Mouse (Mus musculus) liver, adult 2 months (tissue): ENCODE results near the gene Pcf11.

ENCODE experiments used
- CTCF ChIP-seq: fragments of 200-500 bp; IDR thresholded peaks from 2 replicates; pipeline ENCODE4 v1.5.1; 2011; ENCODE audit warnings: low read depth, low read length, control low read depth
- POLR2A ChIP-seq: fragments of 200-500 bp; IDR thresholded peaks from 2 replicates; pipeline ENCODE4 v1.6.1; 2011; ENCODE audit warnings: low read length, control low read depth; ENCODE audit not compliant: insufficient read depth; ENCODE audit errors: extremely low read depth

- no peak for TF ChIP-seq POLR2A
- no peak for TF ChIP-seq CTCF
Observed at GRCm38 (mm10) chr7:92698770-92699169, 29.0 kb upstream of the Pcf11 start.
